Mouse (Mus musculus) adrenal gland (tissue): ENCODE measurements around the gene Tmem33.

Source experiments
- intact Hi-C: fragments of 180-260 bp; cut with DNase I; formaldehyde crosslinking; loops from one replicate; pipeline ENCODE4 v1.15.1; 2025

The Tmem33 gene

DNA sequence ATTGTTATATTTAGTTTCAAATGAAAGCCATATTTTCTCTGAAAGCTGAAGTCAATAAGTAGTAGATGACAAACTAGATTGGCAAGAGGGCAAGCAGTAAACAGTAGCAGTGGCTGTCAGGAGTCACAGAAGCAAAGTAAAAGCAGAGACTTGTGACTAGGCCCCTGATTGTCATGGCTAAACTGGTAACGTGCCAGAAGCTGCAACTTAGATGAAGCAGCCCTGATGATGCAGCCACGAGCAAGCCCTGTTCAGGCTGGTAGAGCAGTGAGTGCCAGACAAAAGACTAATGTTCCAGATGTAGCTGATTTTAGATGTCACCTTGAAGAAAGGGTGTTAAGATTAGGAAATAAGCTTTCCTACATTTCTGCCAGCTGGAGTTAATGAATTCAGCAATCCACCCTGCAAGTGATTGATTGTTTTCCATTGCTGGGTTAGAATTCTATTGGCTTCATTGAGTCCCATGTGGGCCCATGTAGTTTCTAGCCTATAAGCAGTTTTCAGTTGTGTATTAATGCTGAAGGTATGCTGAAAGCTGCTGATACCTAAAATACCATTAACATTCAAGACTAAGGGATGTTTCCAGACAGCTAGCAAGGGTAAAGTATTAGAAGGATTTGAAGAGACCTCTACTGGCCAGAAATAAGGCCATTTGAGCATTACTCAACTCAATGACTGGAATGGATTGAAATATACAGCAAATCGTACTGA lies 51.6 kb downstream of the Tmem33 start:
- intact Hi-C loops = no loop called here

GRCm38 (mm10) chr5:67312522-67312851 lies 52.1 kb downstream of the Tmem33 start:
- intact Hi-C loops = no loop called here

- intact Hi-C loops = no loop called here
Observed at GRCm38 (mm10) chr5:67321656-67322268, 61.4 kb downstream of the Tmem33 start.

GRCm38 (mm10) chr5:67324032-67324431 lies 63.7 kb downstream of the Tmem33 start:
- intact Hi-C loops = no loop called here

- intact Hi-C loops = no loop called here
Observed at GRCm38 (mm10) chr5:67340811-67341210, 80.4 kb downstream of the Tmem33 start.
